Mouse (Mus musculus) limb, embryonic 11.5 days (tissue): Measurements from ENCODE around the gene D630003M21Rik. TPM values are rescaled to one million over a fixed set of nuclear protein-coding genes. Genes with fewer than 3 reads are reported as not detected.

ENCODE experiments used
- ATAC-seq: fragments of 200-750 bp; cut with Nextera tagmentation; 2 replicates; pipeline ENCODE4 v1.8.0; 2017; ENCODE audit warnings: low read depth; ENCODE audit not compliant: insufficient number of reproducible peaks, low FRiP score, low TSS enrichment
- DNase-seq: peaks from one replicate; pipeline ENCODE4 v3.0.0-alpha.2; 2015; ENCODE audit warnings: low spot score
- H3K27ac ChIP-seq: fragments of 300-500 bp; sonication (generic); replicated peaks from 2 replicates; pipeline ENCODE4 v1.5.1; 2014; ENCODE audit warnings: low read depth, mild to moderate bottlenecking, low read length
- H3K27me3 ChIP-seq: fragments of 300-500 bp; sonication (generic); 2 replicates; pipeline ENCODE4 v1.6.1; 2014; ENCODE audit warnings: mild to moderate bottlenecking, low read length, mixed read lengths; ENCODE audit not compliant: control insufficient read depth, insufficient read depth
- H3K36me3 ChIP-seq: fragments of 300-500 bp; sonication (generic); 2 replicates; pipeline ENCODE4 v1.6.1; 2014; ENCODE audit warnings: mild to moderate bottlenecking, low read length, moderate library complexity, mixed read lengths; ENCODE audit not compliant: control insufficient read depth, insufficient read depth
- H3K4me1 ChIP-seq: fragments of 300-500 bp; sonication (generic); 2 replicates; pipeline ENCODE4 v1.6.1; 2014; ENCODE audit warnings: low read length, mixed read lengths; ENCODE audit not compliant: control insufficient read depth, insufficient read depth
- H3K4me2 ChIP-seq: fragments of 300-500 bp; sonication (generic); 2 replicates; pipeline ENCODE4 v1.6.1; 2014; ENCODE audit warnings: low read depth, mild to moderate bottlenecking, moderate library complexity; ENCODE audit not compliant: severe bottlenecking
- H3K4me3 ChIP-seq: fragments of 300-500 bp; sonication (generic); 2 replicates; pipeline ENCODE4 v1.5.1; 2014; ENCODE audit warnings: low read depth, low read length
- H3K9ac ChIP-seq: fragments of 300-500 bp; sonication (generic); 2 replicates; pipeline ENCODE4 v1.6.1; 2014; ENCODE audit warnings: mild to moderate bottlenecking, low read length
- H3K9me3 ChIP-seq: fragments of 300-500 bp; sonication (generic); 2 replicates; pipeline ENCODE4 v1.6.1; 2016; ENCODE audit warnings: low read length; ENCODE audit not compliant: control insufficient read depth
- WGBS: fragments of 180-500 bp; shearing (Covaris S2); extraction: QIAGEN DNeasy Blood & Tissue Kit; methylation state at CpG from one replicate; pipeline ENCODE4 v1.1.7; 2014; 5-methylcytosine and 5-hydroxymethylcytosine counted together
- microRNA-seq: library from miRNA; unstranded; fragments of <30 nt; microRNA quantifications from one replicate; pipeline ENCODE4, GENCODE M21; 2016
- polyA plus RNA-seq: library from polyadenylated mRNA; unstranded; fragments of >200 nt; fragmentation: Nextera tagmentation; extraction: Ambion mirVana; gene quantifications from 2 replicates; pipeline ENCODE4 v1.2.1, GENCODE M21; 2014

D630003M21Rik gene
- polyA plus RNA-seq, 1 experiment from 2014 or later = 3.2 TPM

DNA sequence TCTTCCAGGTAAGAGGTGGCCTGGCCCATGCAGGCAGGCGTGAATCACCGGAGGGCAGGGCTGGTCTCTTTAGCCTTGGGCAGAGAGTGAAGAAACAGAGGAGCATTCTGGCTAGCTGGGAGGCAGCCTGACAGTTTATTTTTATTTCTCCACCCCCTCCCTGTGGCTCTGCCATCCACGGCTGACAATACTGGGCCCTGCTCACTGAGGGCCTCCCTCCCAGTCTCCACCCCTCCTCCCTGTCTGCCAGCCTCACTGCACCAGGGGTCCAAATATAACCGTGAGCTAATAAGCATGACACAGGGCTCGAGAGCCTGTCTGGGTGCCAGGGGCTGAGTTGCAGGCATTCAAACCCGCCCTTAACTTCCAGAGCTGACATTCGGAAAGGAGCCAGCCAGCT lies 89.4 kb downstream of the D630003M21Rik start:
- DNase-seq = no peak
- H3K4me2 ChIP-seq = no peak overlapping the region
- no peak overlapping the region for H3K4me3 ChIP-seq
- H3K27ac ChIP-seq = no peak overlapping the region
- WGBS = 51% methylated on average over 7 of the region's 7 CpGs
- H3K9me3 ChIP-seq = no peaks in the 10 kb centered on the region
- H3K4me1 ChIP-seq = no peaks in the 10 kb centered on the region
- no peaks in the 10 kb centered on the region for H3K36me3 ChIP-seq
- H3K27me3 ChIP-seq = 0 out of 2 replicates have a peak, but pooled peaks cover 2% of the 10 kb centered on the region
- no peak for ATAC-seq
- H3K9ac ChIP-seq = no peak overlapping the region

DNA sequence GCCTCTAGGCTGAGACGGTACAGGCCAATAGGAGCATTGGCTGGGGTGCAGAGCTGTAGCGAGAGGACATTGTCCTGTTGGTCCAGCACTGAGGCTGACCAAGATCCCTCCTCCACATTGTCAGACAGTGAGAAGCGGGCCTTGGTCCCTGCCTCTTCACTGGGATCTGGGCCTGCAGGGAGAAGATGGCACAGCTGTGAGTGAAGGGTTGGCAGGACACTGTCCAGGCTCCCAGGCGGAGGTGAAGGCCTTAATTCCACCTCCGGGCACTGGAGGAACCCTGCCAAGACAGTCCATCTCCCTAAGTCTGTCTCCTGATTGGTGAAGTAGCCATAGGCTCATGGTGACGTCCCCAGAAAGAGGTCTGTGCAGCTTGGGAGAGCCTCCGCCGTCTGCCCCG lies 90.2 kb downstream of the D630003M21Rik start:
- ATAC-seq = no peak
- Histone ChIP-seq H3K4me1 (no peaks in the 10 kb centered on the region), H3K36me3 (no peaks in the 10 kb centered on the region), H3K27ac (no peak overlapping the region), H3K9ac (no peak overlapping the region), H3K4me2 (no peak overlapping the region), H3K27me3 (0 out of 2 replicates have a peak, but pooled peaks cover 2% of the 10 kb centered on the region), H3K9me3 (no peaks in the 10 kb centered on the region), H3K4me3 (no peak overlapping the region)
- WGBS = 91% methylated on average over 9 of the region's 9 CpGs
- no peak for DNase-seq

GRCm38 (mm10) chr2:158137771-158138170 lies 91.3 kb downstream of the D630003M21Rik start:
- Histone ChIP-seq H3K9me3 (no peaks in the 10 kb centered on the region), H3K4me1 (no peaks in the 10 kb centered on the region), H3K27ac (no peak overlapping the region), H3K36me3 (no peaks in the 10 kb centered on the region), H3K4me2 (no peak overlapping the region), H3K4me3 (no peak overlapping the region), H3K27me3 (0 out of 2 replicates have a peak, but pooled peaks cover 2% of the 10 kb centered on the region), H3K9ac (no peak overlapping the region)
- DNase-seq (no peak), ATAC-seq (no peak)
- WGBS = 89% methylated on average over 12 of the region's 12 CpGs

DNA sequence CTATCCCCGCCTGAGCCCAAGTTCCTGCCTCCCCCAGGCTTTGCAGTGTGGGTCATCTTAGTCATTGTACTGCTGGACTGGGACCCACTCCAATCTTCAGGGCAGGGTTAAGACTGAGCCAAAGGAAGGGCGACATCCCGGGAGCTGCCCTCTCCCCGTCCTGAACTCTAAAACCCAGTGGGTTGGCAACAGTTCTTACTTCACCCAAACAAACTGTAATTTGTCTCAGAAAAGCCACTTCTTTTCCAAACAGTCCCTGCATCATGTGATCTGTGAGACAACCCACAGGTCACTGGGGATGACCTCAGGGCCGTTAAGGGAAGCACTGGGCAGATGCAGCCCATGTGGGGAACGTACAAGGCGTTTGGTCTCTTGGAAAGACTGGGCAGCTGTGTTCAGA lies 92.8 kb downstream of the D630003M21Rik start:
- 0 out of 2 replicates have a peak, but pooled peaks cover 3% of the 10 kb centered on the region for H3K4me1 ChIP-seq
- 38% methylated on average over 7 of the region's 7 CpGs for WGBS
- H3K27ac ChIP-seq = no peak overlapping the region

GRCm38 (mm10) chr2:158133050-158133449 lies 96.0 kb downstream of the D630003M21Rik start:
- Histone ChIP-seq H3K9me3 (no peaks in the 10 kb centered on the region; the same call in 1 of the 2 replicates), H3K4me1 (peaks cover 7% of the 10 kb centered on the region), H3K9ac (no peak overlapping the region), H3K27me3 (no peaks in the 10 kb centered on the region), H3K36me3 (no peaks in the 10 kb centered on the region), H3K4me3 (no peak overlapping the region), H3K27ac (no peak overlapping the region), H3K4me2 (no peak overlapping the region)
- no peak for DNase-seq
- WGBS = 63% methylated on average over 6 of the region's 6 CpGs
- ATAC-seq = no peak

More for the DNA sequence above, 92.8 kb downstream of the D630003M21Rik start:
- Histone ChIP-seq H3K4me2 (no peak overlapping the region), H3K27me3 (no peaks in the 10 kb centered on the region), H3K9me3 (no peaks in the 10 kb centered on the region), H3K9ac (no peak overlapping the region), H3K36me3 (no peaks in the 10 kb centered on the region), H3K4me3 (no peak overlapping the region)
- ATAC-seq = no peak
- DNase-seq = no peak

Small RNA genes within 50 kb of the gene (microRNA-seq; reads per million reads assigned to microRNA genes)
- not detected for gene Mir7685

Other genes with a start within 250 kb of the D630003M21Rik start
- gene Tti1, start 200.8 kb downstream of the D630003M21Rik start, polyA plus RNA-seq = 32.4 and 33.5 TPM in 2 replicates
- 64.5 and 64.7 TPM in 2 replicates for gene Rprd1b, start 200.7 kb downstream of the D630003M21Rik start, polyA plus RNA-seq
- 1.2 and 1.7 TPM in 2 replicates for gene Tgm2, start 82.8 kb downstream of the D630003M21Rik start, polyA plus RNA-seq
- gene Bpi, start 28.9 kb upstream of the D630003M21Rik start, polyA plus RNA-seq = not detected in 2 replicates
- 3.1 and 4.0 TPM in 2 replicates for gene Lbp, start 77.3 kb upstream of the D630003M21Rik start, polyA plus RNA-seq
- 4.0 and 4.7 TPM in 2 replicates for gene Snhg11, start 146.4 kb upstream of the D630003M21Rik start, polyA plus RNA-seq
- 19.3 and 21.6 TPM in 2 replicates for gene Ralgapb, start 180.6 kb upstream of the D630003M21Rik start, polyA plus RNA-seq